Comparison of ENCODE assay signal across 16 mouse cellular contexts in genomic region chr4:89604721-89605120, GRCm38 (mm10).
"Had no signal": no experiment of that assay in that cellular context is flagged by ENCODE, and none has a peak within 500 bp of the region (broad histone marks: within the 10 kb centered on the region; RNA-seq: fewer than 3 reads in every experiment).

No protein-coding gene starts in this region.

- DNase-seq: kidney, adult 9 months; kidney, postnatal 36 days; lung, embryonic 14.5 days; lung, postnatal 10 days; lung, postnatal 4 days; retina, postnatal 1 day; right cerebral cortex, postnatal 4 days; spleen, adult 18-20 months; thymus, adult 18-20 months; thymus, postnatal 14 days had no signal

- H3K4me1 ChIP-seq: limb, embryonic 15.5 days; liver, embryonic 12.5 days; midbrain, embryonic 10.5 days; midbrain, embryonic 15.5 days; neural tube, embryonic 13.5 days had no signal

- H3K4me3 ChIP-seq: limb, embryonic 15.5 days; liver, embryonic 12.5 days; midbrain, embryonic 10.5 days; midbrain, embryonic 15.5 days; neural tube, embryonic 13.5 days had no signal

- H3K27me3 ChIP-seq: limb, embryonic 15.5 days; liver, embryonic 12.5 days; midbrain, embryonic 15.5 days; neural tube, embryonic 13.5 days had no signal

- ATAC-seq: liver, embryonic 12.5 days; midbrain, embryonic 15.5 days had no signal

- H3K27ac ChIP-seq: kidney, postnatal 0 days; limb, embryonic 15.5 days; liver, embryonic 12.5 days; midbrain, embryonic 10.5 days; midbrain, embryonic 15.5 days; neural tube, embryonic 13.5 days had no signal

- H3K4me2 ChIP-seq: limb, embryonic 15.5 days; liver, embryonic 12.5 days; lung, embryonic 14.5 days; midbrain, embryonic 15.5 days; neural tube, embryonic 13.5 days had no signal

- H3K9ac ChIP-seq: limb, embryonic 15.5 days; liver, embryonic 12.5 days; lung, embryonic 14.5 days; midbrain, embryonic 15.5 days; neural tube, embryonic 13.5 days had no signal

- H3K36me3 ChIP-seq: limb, embryonic 15.5 days; liver, embryonic 12.5 days; midbrain, embryonic 10.5 days; midbrain, embryonic 15.5 days; neural tube, embryonic 13.5 days had no signal

- H3K9me3 ChIP-seq: limb, embryonic 15.5 days; liver, embryonic 12.5 days; midbrain, embryonic 10.5 days; midbrain, embryonic 15.5 days; neural tube, embryonic 13.5 days had no signal
